Mouse (Mus musculus) T-cell, adult 2 months (primary cell): ENCODE measurements around the gene Nlgn1.

ENCODE experiments used
- DNase-seq: peaks from one replicate; pipeline ENCODE4 v3.0.0; 2022; ENCODE audit warnings: low spot score

Nlgn1 gene

DNA sequence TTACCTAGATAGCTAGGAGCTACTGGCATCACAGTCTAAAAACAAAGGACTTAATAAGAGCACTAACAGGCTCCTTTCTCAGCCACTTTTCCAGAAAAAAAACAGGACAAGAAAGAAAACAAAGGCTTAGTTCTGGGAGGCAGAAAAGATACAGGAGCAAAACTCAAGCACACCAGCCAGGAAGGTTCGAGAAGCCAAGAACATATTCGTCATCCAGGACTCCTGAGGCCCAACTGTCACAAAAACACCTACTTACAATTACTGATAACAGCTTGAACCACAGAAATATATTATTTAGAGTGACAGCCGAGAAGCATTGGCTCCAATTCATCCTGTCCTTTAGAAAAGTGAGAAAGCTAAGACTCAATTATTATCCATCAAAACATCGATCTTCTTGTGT is 281.5 kb downstream of the Nlgn1 start:
- no peak for DNase-seq

DNA sequence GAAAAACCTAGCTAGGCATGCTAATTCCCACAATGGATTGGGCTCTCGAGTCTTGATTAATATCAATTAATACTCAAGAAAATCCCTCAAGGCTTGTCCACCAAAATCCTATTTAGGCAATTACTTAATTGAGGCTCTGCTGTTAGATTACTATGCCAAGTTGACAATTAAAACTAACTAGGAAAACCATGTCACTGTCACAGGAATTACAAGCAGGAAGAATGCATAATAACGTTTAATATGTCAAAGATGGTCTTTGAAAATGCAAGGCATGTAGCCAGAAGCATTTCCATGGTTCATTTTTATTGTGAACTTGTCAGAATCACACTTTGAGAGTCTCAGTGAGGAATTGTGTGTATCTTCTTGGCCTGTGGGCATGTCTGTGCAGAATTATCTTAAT is 289.3 kb downstream of the Nlgn1 start:
- DNase-seq: no peak

DNA sequence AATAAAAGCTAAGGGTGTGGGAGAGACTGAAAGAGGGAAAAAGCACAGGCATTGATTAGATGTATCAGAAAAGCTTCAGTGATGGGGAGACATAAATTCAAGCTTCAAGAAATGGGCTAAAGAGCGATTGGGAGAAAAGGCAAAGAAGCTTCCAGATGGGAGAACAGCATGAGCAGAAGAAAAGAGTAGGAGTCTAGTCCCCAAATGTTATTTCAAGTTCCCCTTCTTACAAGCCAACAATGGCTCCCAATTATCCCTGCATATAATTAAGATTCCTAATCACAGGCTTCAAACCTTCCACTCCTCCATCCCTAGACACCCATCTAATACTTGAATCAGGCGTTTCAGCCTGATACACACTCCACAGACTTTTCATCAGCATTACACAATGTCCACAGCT is 292.6 kb downstream of the Nlgn1 start:
- DNase-seq: no peak

DNA sequence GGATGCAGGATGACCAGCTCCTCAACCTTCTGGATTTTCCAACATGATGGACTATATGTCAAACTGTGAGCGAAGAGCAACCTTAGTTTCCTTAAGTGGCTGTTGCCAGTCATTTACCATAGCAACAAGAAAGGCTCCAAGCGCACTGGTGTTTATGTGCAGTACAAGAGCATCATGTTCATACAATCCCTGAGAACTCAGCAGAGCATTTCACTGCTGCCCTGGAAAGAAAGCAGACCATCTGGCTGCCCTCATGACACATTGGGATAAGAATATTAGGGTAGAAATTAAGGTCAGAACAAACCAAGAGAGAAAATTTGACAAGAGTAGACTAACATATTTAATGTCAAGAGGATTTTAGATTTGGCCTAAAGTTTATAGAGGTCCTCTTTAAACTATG is 306.2 kb downstream of the Nlgn1 start:
- no peak for DNase-seq

DNA sequence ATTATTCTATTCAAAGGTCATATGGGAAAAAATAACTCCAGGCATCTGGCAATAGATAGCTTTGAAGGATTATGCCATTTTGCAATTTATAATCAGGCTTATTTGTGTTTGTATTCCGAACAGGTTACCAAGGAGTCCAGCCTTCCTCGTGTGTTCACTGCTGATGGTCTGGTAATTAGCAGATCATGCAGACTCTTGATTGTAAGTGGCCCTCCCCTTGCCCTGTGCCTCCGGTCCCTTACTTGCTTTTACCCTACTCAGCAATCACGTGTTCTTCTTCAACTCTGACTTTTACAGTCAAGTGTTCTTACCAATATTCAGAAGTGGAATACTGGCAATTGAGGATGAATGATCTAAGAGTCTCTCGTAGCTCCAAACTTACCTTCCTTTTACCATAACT is 309.0 kb downstream of the Nlgn1 start:
- no peak for DNase-seq

DNA sequence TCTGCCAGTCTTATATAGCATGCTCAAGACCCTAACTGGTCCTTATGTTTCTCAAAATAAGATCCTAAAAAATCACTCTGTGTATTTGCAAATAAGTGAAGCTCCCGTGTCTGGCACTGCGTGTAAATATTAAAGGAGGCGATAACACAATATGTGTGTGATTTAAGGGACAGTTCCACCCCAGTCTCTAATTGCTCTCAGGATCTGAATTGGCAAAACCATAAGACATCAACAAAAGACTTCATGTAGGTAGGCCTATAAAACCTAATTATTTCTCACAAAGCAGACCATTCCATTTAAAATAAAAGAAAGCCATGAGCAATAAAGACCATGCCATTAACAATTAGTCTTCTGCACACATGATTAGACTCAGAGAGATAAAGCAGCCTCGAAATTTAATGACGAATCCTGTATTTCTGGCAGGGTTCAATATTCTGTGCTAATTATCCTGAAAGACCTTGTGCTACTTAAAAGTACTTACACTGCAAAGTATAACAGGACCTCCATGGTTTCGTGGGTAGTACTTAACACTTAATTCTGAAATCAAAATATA is 310.6 kb downstream of the Nlgn1 start:
- DNase-seq: no peak

DNA sequence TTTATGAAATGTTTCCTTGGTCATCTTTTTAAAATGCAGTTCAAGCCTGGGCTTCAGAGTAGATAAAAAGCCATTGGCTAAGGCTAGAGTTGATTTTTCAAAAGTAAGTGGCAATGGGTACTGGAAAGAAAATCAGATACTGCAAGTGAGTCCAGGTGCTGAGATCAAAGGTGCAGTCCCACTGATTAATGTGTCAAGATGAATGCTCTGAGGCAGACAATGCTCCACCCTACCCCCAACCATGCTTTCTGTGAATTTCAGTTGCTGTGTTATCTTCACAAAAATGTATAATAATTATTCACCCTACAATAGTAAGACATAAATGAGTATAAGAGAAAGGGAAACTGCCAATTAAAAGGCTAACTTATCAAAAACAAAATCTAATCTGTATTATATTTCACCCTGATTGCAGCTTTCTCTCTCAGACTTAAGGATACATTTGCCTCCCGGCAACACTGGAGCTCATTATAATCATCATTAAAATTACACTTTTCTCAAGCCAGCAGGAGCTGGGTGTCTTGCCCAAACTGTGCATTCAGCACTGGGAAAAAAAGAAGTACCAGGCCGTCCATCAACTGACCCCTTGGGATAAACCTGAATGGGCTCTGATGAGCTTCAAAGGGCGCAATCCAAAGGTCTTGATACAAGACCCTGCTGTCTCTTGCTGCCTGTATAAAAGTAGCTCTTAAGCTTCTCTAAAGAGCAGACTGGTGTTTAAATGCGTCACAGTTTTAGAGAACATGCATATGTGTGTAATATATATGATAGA is 320.8 kb downstream of the Nlgn1 start:
- DNase-seq: no peak

DNA sequence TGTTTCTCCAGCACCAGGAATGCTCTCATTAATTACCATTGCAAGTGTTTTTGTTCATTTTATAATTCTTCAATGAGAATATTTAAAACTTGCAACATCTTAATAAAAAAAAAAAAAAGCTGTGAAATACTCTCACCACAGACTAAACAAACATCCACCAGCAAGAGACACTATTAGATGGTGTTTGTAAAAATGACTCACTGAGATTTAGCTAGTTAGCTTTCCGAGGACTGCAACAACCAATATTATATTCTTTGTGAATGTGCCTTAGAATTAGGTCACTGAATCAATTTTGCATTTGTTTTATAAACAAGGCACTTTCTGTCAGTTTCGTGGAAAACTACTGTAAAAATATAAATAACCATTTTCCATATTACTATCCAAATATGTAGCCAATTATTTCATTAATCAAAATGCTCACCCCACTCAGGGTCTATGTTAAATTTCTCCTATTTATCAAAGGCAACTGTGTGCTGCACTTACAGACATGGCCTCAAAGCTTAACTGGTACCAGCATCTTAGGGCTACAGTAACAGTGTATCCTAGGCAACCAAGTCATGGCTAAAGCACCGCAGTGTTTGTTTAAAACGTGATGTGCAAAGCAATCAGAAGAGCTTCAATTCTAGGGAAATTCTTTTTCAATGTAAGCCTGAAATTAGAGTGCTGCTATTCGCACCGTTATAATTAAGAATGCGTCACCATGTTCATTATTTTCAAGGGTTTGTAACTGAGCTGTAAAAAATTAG is 329.2 kb downstream of the Nlgn1 start:
- DNase-seq: no peak

DNA sequence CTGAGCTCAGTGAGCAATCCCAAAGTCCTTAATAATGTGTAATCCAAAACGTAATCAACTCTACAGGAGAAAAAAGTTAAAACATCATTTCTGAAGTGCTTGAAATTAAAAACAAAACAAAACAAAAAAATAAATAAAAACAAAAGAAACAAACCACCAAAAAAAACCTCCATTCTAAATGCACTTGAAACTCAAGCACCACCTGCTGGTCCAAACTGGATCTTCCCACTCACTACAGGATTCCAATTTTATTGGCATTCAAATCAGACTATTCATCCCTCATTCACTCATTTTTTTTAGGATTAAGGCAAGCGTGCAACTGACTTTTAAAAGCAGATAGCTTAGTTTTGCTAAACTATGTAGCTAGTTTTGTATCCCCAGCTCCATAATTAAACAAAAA is 329.9 kb downstream of the Nlgn1 start:
- DNase-seq: no peak

DNA sequence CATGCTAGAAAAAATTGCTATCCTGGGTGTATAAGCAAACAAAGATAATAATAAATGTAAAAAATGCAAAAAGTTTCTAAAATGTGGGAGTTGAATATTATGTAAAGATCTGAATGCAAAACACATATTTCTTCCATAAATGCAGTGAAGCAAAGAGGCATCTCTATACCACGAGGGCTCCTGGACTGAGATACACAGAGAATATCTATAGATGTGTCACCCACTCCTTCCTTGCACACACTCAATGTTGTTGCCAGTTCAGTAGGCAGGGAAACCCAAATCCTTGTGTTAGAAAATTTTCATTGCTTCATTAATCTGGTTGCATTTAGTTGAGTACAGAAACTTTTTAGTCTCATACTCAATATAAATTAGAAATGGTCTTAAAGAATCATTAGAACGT is 364.7 kb downstream of the Nlgn1 start:
- no peak for DNase-seq

DNA sequence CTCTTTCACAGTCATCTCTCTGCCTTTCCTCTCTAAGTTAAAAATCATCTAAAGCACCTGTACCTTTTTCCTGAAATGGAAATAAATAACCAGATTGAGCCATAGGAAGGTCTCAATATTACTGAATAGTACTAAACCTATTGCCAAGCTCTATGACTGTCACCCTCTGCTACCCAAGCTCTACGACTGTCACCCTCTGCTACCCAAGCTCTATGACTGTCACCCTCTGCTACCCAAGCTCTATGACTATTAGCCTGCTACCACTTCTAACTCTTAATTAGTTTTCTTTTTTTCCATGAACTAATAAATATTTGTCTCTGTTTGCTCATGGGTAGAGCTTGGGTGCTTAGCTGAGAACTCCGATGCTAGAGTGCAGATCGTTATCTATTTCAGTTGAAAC is 368.0 kb downstream of the Nlgn1 start:
- no peak for DNase-seq

DNA sequence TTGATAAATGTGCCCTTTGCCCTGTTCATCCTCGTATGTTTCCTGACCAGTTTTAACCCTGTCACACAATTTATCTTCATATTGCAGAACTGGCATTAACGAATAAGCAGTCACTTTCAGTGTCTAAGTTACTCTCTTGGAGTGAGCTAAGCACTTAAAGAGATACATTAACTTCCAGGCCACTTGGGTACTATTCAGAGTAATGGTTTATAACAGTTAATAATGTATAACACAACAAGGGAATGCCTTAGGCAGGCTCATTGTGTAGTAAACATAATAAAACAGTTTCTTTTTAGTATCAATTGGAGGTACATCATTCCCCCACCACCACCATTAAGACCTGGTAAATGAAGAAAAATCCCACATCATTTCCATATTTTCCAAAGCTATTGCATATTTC is 368.7 kb downstream of the Nlgn1 start:
- no peak for DNase-seq

DNA sequence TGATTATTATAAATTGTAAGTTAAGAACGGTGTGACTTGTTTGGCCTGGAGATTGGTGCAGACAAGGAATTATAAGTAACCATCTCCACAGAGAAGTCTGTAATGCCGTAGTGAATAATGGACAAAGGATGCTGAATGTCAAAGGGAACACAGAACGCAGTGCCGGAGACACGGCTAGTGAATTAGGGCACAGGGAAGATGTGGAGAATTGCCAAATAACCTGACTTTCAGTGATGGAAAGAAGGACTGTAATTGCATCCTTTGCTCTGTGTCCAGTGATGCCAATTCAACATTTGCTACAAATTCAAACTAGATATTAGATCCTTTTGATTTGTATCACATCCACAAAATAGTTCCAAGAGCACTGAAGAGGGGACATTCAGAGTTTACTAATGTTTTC is 415.7 kb downstream of the Nlgn1 start:
- DNase-seq: no peak

DNA sequence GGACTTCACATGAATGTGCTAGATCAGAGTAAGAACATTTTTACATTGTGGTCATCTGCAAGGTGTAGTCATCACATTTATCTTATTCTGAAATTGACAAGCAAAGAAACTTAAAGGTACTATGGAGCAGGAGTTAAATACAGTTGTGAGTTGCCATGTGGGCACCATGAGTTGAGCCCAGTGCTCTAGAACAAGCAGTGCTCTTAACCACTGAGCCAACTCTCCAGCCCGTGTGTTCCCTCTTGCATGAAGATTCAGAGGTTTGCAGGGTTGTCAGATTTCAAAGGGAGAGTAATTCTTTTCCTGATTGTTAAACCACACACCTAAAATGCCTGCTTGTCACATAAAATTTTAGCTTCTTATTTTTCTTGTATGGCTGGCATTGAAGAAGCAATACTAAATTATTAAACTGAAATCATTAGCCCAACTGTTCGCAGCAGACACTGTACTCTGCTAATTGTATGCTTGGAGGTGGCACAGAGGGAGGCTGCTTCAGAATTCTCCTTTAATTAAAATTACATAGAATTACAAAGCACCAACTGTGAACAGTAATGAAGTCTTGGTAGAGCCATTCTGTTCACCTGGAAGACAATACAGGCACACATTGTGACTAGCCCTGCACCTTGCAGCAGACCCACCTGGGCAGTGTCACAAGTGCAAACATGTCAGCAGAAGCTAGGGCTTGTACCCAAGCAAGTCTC is 417.7 kb downstream of the Nlgn1 start:
- no peak for DNase-seq

DNA sequence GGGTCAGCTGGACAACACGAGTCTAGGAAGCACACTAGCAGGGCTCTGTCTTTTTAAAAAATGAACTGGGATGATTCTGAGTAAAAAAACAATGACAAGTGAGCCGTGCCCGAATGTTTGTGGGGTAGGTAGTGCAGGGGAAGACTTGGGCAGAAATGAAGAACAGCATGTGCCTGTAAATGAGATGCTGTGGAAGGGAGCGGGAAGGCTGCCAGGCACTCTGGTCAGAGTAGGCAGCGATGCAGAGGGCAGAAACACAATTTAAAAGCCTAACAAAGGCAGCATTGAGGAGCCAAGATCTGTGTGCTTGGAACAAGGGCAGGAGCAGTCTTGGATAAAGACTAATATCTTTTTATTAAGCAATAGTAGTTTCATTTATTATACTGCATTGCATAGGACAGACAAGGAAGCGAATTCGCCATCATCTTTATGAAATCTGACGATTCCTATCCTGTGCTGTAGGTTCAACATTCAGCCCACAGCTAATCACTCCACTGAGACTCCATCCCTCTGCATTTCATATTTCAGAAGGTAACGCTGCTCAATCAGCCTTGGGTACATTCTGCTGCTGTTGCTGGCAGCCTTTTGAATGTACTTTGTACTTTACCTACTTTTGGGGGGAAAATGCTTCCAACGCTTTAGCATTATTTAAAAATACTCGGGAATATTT is 429.0 kb downstream of the Nlgn1 start:
- no peak for DNase-seq

DNA sequence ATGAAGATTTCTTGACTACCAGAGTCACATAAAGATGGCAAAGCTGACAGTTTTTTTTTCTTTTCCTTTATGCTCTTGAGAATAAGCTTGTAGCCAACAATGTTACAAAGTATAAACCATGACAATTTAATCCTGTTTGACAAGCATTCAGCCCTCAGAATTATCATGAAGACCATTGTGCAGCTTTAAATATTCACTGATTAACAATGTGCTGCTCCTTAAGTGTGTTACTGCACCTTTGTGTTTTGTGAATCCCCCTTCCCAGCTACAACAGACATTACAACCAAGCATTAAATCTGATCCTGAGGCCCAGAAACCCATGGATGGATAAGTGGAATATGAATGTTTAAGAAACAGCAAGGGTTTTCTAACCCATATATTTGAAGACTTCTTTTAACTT is 434.8 kb downstream of the Nlgn1 start:
- DNase-seq: no peak

DNA sequence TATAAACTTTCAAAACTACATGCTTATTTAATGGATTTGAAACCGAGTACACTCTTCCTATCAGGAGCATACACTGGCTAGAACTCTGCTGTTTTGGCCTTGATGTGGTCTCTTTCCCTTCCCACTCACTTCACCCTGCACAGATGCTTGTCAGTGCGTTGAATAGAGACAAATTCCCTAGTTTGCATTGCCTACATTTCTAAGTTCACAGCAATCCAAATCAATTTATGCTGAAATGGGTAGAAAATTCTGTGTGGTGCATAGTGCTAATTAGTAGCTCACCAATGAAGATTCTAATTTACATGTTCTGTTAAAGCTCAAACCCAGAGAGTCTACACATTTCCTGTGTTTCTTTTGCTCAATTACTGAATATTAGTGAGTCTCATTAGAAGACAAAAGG is 447.5 kb downstream of the Nlgn1 start:
- DNase-seq: no peak

DNA sequence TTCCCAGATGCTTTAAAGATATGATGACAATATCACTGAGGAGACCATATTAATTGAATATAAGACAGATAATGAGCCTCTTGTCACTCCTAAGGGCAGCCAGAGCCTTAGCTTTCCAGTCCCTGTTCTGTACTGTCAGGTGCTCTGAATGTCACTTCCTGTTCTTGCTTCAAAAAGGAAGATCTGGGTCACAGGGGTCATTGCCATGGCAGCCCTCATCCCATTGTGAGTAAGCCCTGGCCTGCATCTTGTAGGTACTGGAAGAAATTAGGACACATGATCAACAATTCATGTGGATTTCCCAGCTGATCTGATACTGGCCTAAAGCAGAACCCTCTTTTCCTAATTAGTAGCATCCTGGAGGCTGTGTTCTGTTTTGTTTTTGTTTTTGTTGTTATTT is 463.1 kb downstream of the Nlgn1 start:
- DNase-seq: no peak

DNA sequence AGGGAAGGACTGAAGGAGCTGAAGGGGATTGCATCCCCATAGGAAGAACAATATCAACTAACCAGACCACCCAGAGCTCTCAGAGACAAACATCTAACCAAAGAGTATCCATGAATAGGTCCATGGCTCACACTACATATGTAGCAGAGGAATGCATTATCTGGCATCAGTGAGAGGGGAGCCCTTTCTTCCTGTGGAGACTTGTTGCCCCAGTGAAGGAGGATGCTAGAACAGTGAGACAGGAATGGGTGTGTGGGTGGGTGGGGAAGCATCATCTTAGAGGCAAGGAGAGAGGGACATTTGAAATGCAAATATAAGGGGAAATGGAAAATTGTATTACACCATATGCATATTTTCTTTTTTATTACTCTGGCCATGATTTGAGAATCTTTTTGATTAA is 473.9 kb downstream of the Nlgn1 start:
- DNase-seq: no peak

DNA sequence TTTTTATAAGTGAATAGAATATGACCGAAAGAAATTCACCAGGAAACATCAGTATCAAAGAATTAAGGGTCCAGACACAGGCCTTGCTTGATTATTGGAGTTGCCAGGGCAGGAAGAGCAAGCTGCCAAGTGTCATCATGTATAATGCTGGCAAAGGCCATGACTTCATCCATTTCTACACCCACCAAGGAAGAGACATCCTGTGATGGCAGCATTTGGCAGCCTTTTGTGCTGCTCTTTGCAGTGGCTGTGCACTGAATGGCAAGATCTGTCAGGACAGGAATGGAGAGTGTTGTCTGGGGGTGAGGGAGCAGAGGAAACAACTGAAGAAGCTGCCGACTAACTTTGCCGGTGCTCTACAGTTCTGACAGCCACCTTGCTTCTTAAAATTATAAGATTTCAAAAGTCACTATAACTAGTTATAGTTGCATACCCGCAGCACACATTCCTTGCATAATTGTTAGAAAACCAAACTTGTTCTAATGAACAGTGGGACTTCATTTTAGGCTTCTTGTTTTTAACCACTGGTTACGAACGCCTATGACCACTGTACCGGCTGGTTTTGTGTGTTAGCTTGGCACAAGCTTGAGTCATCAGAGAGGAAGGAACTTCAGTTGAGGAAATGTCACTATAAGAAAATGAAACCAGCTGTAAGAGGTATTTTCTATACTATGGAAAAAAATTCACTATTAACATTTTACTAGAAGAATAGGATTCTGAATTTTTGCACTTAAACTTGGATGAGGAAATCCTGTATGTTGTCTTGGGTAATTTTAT is 487.4 kb downstream of the Nlgn1 start:
- no peak for DNase-seq

DNA sequence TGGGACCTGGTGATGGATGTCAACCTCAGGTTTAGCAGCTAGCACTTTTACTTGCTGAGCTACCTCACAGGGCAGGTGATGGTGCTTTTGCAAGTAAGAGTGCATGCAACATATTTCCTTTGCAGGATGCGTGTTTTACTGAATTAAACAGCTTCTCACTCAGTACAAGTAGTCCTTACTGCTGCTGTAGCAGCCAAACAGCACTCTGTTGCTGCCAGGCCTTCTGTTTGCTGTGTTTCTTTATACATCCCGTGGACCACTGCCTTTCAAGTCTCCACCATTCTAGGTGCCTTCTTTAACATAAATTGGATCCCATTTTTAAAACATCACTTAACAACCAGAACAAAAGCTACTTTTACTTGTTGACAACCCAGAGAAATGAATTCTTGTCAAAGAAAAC is 502.0 kb downstream of the Nlgn1 start:
- DNase-seq: no peak

DNA sequence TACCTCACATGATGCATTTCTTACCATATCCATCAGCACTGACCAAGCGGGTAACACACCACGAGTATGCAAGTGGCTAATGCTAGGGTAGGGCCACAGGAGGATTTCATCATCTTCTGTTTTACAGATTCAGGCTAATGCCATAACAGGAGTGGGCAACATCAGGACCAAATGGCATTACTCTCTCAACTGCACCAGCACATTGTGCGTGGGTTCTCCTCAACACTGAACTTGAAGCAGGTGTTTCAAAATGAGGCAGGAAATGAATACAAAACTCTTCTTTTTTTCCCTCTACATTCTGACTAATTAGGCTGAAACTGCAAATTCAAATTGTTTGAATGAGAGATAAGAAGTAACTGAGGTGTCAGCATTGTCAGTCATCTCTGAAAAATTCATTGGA is 518.9 kb downstream of the Nlgn1 start:
- DNase-seq: no peak
